Mouse (Mus musculus) naive thymus-derived CD4-positive, alpha-beta T cell, adult 2 months (primary cell): ENCODE results near the gene C1qtnf4.
A peak's percentile ranks its signal among the peaks of the same experiment; 100 is the strongest.

Source experiments
- DNase-seq: peaks from one replicate; pipeline ENCODE4 v3.0.0-alpha.2; 2011; ENCODE audit warnings: low read depth

Gene C1qtnf4

GRCm38 (mm10) chr2:90885218-90886041 lies at the start of gene C1qtnf4:
C1qtnf4 (plus strand) TSS chr2:90885860.
- no peak for DNase-seq

GRCm38 (mm10) chr2:90838621-90839020 lies 47.0 kb upstream of the C1qtnf4 start:
- no peak for DNase-seq

- DNase-seq: no peak
Measured at GRCm38 (mm10) chr2:90843666-90844065, 42.0 kb upstream of the C1qtnf4 start.

GRCm38 (mm10) chr2:90844262-90844661 lies 41.4 kb upstream of the C1qtnf4 start:
- DNase-seq: no peak

GRCm38 (mm10) chr2:90845234-90845633 lies 40.4 kb upstream of the C1qtnf4 start:
- DNase-seq: no peak

GRCm38 (mm10) chr2:90846171-90846570 lies 39.5 kb upstream of the C1qtnf4 start:
- no peak for DNase-seq

- DNase-seq: no peak
Measured at GRCm38 (mm10) chr2:90846597-90846954, 39.1 kb upstream of the C1qtnf4 start.

- peak; percentile 97 for DNase-seq
Measured at GRCm38 (mm10) chr2:90846955-90847680, 38.5 kb upstream of the C1qtnf4 start, which contains the start of gene Mtch2. Mtch2 (plus strand) TSS chr2:90847155.

GRCm38 (mm10) chr2:90847681-90848050 lies 38.0 kb upstream of the C1qtnf4 start:
- DNase-seq: peak; percentile 37

- DNase-seq: no peak
Measured at GRCm38 (mm10) chr2:90848331-90848730, 37.3 kb upstream of the C1qtnf4 start.

GRCm38 (mm10) chr2:90850401-90850800 lies 35.3 kb upstream of the C1qtnf4 start:
- DNase-seq: no peak

- no peak for DNase-seq
Measured at GRCm38 (mm10) chr2:90861486-90861885, 24.2 kb upstream of the C1qtnf4 start.

GRCm38 (mm10) chr2:90864184-90864583 lies 21.5 kb upstream of the C1qtnf4 start:
- DNase-seq: no peak

GRCm38 (mm10) chr2:90866524-90866923 lies 19.1 kb upstream of the C1qtnf4 start:
- peak; percentile 78 for DNase-seq

- no peak for DNase-seq
Measured at GRCm38 (mm10) chr2:90870136-90870601, 15.5 kb upstream of the C1qtnf4 start.

- DNase-seq: no peak
Measured at GRCm38 (mm10) chr2:90871180-90871961, 14.3 kb upstream of the C1qtnf4 start.

- no peak for DNase-seq
Measured at GRCm38 (mm10) chr2:90874025-90874424, 11.6 kb upstream of the C1qtnf4 start.

GRCm38 (mm10) chr2:90875239-90875638 lies 10.4 kb upstream of the C1qtnf4 start:
- no peak for DNase-seq

- DNase-seq: no peak
Measured at GRCm38 (mm10) chr2:90877584-90878259, 7.9 kb upstream of the C1qtnf4 start.

GRCm38 (mm10) chr2:90879419-90879818 lies 6.2 kb upstream of the C1qtnf4 start:
- DNase-seq: no peak

- no peak for DNase-seq
Measured at GRCm38 (mm10) chr2:90880144-90880785, 5.4 kb upstream of the C1qtnf4 start.
